ENCODE assay signal across 12 mouse cellular contexts in genomic region chr7:51783923-51784686, GRCm38 (mm10).
DNase-seq lines count a peak whose midpoint lies in the region; ATAC-seq and TF ChIP-seq lines count a peak whose summit lies in the region.
"Had no signal": no experiment of that assay in that cellular context is flagged by ENCODE, and none has a peak within 500 bp of the region (broad histone marks: within the 10 kb centered on the region; RNA-seq: fewer than 3 reads in every experiment).

No protein-coding gene starts in this region.

- H3K9ac ChIP-seq in embryonic facial prominence, embryonic 14.5 days (ENCODE audit: low read depth, low read length) = no peak overlapping the region
- H3K9ac ChIP-seq in hindbrain, embryonic 15.5 days = no peak overlapping the region
- H3K9ac ChIP-seq in neural tube, embryonic 15.5 days (replicated peaks) = no peak overlapping the region
- H3K9ac ChIP-seq in kidney, embryonic 15.5 days = no peak overlapping the region

- no peaks in the 10 kb centered on the region; the same call in 1 of the 2 replicates for H3K27me3 ChIP-seq in embryonic facial prominence, embryonic 14.5 days (replicated peaks; ENCODE audit: control insufficient read depth, insufficient read depth, low read length)
- no peaks in the 10 kb centered on the region for H3K27me3 ChIP-seq in hindbrain, embryonic 15.5 days
- H3K27me3 ChIP-seq in neural tube, embryonic 15.5 days (replicated peaks) = no peaks in the 10 kb centered on the region
- H3K27me3 ChIP-seq in kidney, embryonic 15.5 days = no peaks in the 10 kb centered on the region; the same call in 1 of the 2 replicates

- no peaks in the 10 kb centered on the region for H3K36me3 ChIP-seq in embryonic facial prominence, embryonic 14.5 days (ENCODE audit: control insufficient read depth, insufficient read depth, low read length)
- H3K36me3 ChIP-seq in hindbrain, embryonic 15.5 days = no peaks in the 10 kb centered on the region
- no peaks in the 10 kb centered on the region for H3K36me3 ChIP-seq in neural tube, embryonic 15.5 days
- H3K36me3 ChIP-seq in kidney, embryonic 15.5 days = no peaks in the 10 kb centered on the region

- no peak overlapping the region for H3K4me2 ChIP-seq in embryonic facial prominence, embryonic 14.5 days (ENCODE audit: low read depth, low read length)
- H3K4me2 ChIP-seq in hindbrain, embryonic 15.5 days = 0 out of 2 replicates have a peak overlapping the region, but pooled peaks have one; percentile 12
- peak overlapping the region; percentile 16 for H3K4me2 ChIP-seq in neural tube, embryonic 15.5 days
- no peak overlapping the region for H3K4me2 ChIP-seq in kidney, embryonic 15.5 days

- intact Hi-C loops in gastrocnemius, adult 2 months (cut with DNase I) = no loop called here
- intact Hi-C loops in left cerebral cortex, postnatal 25 days (cut with DNase I) = no loop called here

- no peak for TF ChIP-seq CTCF in gastrocnemius, adult 2 months (IDR thresholded peaks at IDR 0.05)

- peak; percentile 72 for DNase-seq in cerebellum, adult 9-10 months
- peak; percentile 63 for DNase-seq in embryonic facial prominence, embryonic 14.5 days (ENCODE audit: low spot score)
- DNase-seq in gastrocnemius, adult 2 months = no peak
- DNase-seq in left cerebral cortex, postnatal 25 days (ENCODE audit: low spot score in 2 of 2) = no peak
- DNase-seq: adrenal gland, adult 2 months; gastrocnemius, postnatal 36 days; heart, postnatal 14 days; kidney, postnatal 36 days; thymus, postnatal 4 days had no signal

- no peaks in the 10 kb centered on the region for H3K4me1 ChIP-seq in embryonic facial prominence, embryonic 14.5 days (ENCODE audit: control insufficient read depth, insufficient read depth, low read length)
- H3K4me1 ChIP-seq in hindbrain, embryonic 15.5 days (replicated peaks) = peaks cover 7% of the 10 kb centered on the region
- peaks cover 10% of the 10 kb centered on the region for H3K4me1 ChIP-seq in neural tube, embryonic 15.5 days
- H3K4me1 ChIP-seq in kidney, embryonic 15.5 days = no peaks in the 10 kb centered on the region

- H3K27ac ChIP-seq in embryonic facial prominence, embryonic 14.5 days (replicated peaks; ENCODE audit: low read depth, low read length) = no peak overlapping the region
- no peak overlapping the region; the same call in 1 of the 2 replicates for H3K27ac ChIP-seq in hindbrain, embryonic 15.5 days (replicated peaks)
- H3K27ac ChIP-seq in neural tube, embryonic 15.5 days (replicated peaks) = peak overlapping the region; percentile 23; the same call in 1 of the 2 replicates
- no peak overlapping the region for H3K27ac ChIP-seq in gastrocnemius, adult 2 months
- no peak overlapping the region for H3K27ac ChIP-seq in kidney, embryonic 15.5 days

- 71% methylated on average over 14 of the region's 14 CpGs for WGBS in embryonic facial prominence, embryonic 14.5 days
- 28% methylated on average over 14 of the region's 14 CpGs for WGBS in hindbrain, embryonic 15.5 days
- WGBS in neural tube, embryonic 15.5 days = 29% methylated on average over 14 of the region's 14 CpGs
- 67% methylated on average over 14 of the region's 14 CpGs for WGBS in kidney, embryonic 15.5 days

- H3K4me3 ChIP-seq in embryonic facial prominence, embryonic 14.5 days (ENCODE audit: low read depth, low read length) = no peak overlapping the region
- no peak overlapping the region for H3K4me3 ChIP-seq in hindbrain, embryonic 15.5 days
- H3K4me3 ChIP-seq in neural tube, embryonic 15.5 days (replicated peaks) = no peak overlapping the region
- H3K4me3 ChIP-seq in gastrocnemius, adult 2 months = no peak overlapping the region
- no peak overlapping the region for H3K4me3 ChIP-seq in kidney, embryonic 15.5 days (replicated peaks)

- ATAC-seq in embryonic facial prominence, embryonic 14.5 days (ENCODE audit: low read depth) = peak; percentile 76
- peak; percentile 80; the same call in 1 of the 2 replicates for ATAC-seq in hindbrain, embryonic 15.5 days (ENCODE audit: low FRiP score, low read depth)
- peak; percentile 53 for ATAC-seq in neural tube, embryonic 15.5 days (ENCODE audit: low FRiP score)
- ATAC-seq in kidney, embryonic 15.5 days (replicated peaks; ENCODE audit: low FRiP score) = no peak

- H3K9me3 ChIP-seq in embryonic facial prominence, embryonic 14.5 days (ENCODE audit: control insufficient read depth, low read length) = no peaks in the 10 kb centered on the region
- H3K9me3 ChIP-seq in hindbrain, embryonic 15.5 days = no peaks in the 10 kb centered on the region
- H3K9me3 ChIP-seq in neural tube, embryonic 15.5 days (replicated peaks) = no peaks in the 10 kb centered on the region
- H3K9me3 ChIP-seq in kidney, embryonic 15.5 days (replicated peaks) = no peaks in the 10 kb centered on the region

Comparison
In these comparisons a context has a peak if more than half of its experiments do, and no peak if none do; other contexts are left out.
1. DNase-seq: peak in cerebellum, adult 9-10 months (single experiment) and embryonic facial prominence, embryonic 14.5 days (single experiment); none in gastrocnemius, adult 2 months (single experiment) and left cerebral cortex, postnatal 25 days (0 of 2).
2. H3K4me2 ChIP-seq: peak in hindbrain, embryonic 15.5 days (single experiment) and neural tube, embryonic 15.5 days (single experiment); none in embryonic facial prominence, embryonic 14.5 days (single experiment) and kidney, embryonic 15.5 days (single experiment).